Mouse (Mus musculus): ENCODE results near the gene Cltc. TPM values are rescaled to one million over a fixed set of nuclear protein-coding genes. Genes with fewer than 3 reads are reported as not detected.
"Not testable (repeated sequence)": the region's sequence is repeated elsewhere in the genome, so short reads cannot be mapped to it uniquely, and the experiment has no call there.

Gene Cltc
- 129 and 145 TPM in 2 replicates for polyA plus RNA-seq (2016; fragmentation: Nextera tagmentation; extraction: Ambion mirVana)

DNA sequence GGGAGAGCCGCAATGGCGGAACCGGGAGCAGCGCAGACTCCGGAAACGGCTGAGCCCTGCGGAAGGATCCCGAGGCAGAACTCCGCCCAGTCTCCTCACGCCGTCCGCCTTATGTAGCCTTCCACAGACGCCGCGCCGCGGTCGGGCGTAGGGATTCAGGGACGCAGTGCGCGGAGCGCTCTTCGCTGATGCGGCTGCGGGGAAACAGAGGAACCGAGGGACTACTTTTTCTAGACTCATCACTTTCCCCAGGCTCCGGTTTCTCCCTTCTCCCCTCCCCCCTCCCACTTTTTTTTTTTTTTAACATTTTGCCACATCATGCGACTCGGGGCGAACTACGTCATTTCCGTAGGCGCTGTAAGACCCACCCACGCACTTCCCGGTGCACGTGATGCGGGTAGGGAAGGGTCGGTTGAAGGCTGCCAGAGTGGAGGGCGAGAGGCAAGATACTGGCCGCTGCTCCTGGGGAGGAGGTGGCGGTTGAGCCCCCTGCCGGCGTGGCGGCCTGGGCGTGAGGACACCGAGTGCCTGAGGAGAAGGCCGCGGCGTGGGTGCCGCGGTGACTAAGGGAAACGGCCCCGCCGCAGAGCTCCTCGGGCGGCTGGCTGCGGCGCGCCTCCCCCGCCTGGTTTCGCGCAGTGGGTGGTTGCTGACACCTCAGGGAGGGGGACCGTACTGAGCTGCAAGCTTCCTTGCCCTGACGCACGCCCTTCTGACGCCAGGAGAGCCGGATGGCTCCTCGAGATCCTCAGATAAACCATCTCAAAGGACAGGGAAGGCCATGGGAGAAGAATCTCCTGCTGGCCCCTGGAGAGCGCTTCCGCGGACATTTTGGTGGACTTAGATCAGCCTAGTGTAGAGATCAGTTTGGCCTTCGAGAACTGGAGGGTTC lies at the start of gene Cltc:
TSS of gene Cltc (minus strand) at position 86 of the 892 bp plus-strand sequence.
- WGBS, result under 1% methylated on average over 73 of the region's 73 CpGs

DNA sequence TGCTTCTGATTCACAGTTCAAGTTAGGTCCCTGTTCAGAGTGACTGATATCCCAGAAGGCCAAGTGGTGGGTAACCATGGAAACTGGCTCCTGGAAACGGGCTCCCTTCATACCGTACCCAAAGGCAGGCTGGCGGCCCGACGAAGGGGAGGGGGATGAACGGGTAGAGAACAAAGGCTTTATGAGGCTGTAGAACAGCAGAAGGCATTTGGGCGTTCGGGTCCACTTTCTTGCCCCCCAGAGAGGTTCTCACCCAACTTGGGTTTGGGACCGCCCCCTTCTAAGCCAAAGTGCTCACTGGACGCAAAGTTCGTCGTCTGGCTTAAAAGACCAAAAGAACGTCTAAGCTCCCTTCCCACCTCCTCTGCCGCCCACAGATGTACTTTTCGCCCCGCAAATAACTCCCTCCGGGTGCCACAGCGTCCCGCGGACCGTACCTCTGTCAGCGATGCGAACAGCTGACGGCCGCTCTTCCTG lies 49.7 kb upstream of the Cltc start:
- Histone ChIP-seq H3K4me1 (peaks cover 12% of the 10 kb centered on the region), H3K36me3 (peaks cover 43% of the 10 kb centered on the region), H3K27ac (replicated peaks) (peak overlapping the region; percentile 89), H3K27me3 (ENCODE audit: low read depth, poor library complexity, severe bottlenecking) (no peaks in the 10 kb centered on the region), H3K4me3 (peak overlapping the region; percentile 85), H3K9me3 (replicated peaks) (no peaks in the 10 kb centered on the region)
- WGBS, result under 1% methylated on average over 25 of the region's 25 CpGs
- peak; percentile 80 for DNase-seq (ENCODE audit: low spot score)

More for the DNA sequence above, at the start of gene Cltc:
- Histone ChIP-seq H3K36me3 (peaks cover 10% of the 10 kb centered on the region), H3K9me3 (replicated peaks) (no peaks in the 10 kb centered on the region), H3K27me3 (ENCODE audit: low read depth, poor library complexity, severe bottlenecking) (no peaks in the 10 kb centered on the region), H3K4me3 (peak within 1 kb of the TSS; percentile 97), H3K4me1 (peaks cover 34% of the 10 kb centered on the region), H3K27ac (replicated peaks) (peak within 1 kb of the TSS; percentile 94)
- DNase-seq (ENCODE audit: low spot score), result peak; percentile 96

GRCm38 (mm10) chr11:86794161-86794560 lies 36.8 kb upstream of the Cltc start:
- Histone ChIP-seq H3K27ac (replicated peaks) (no peak overlapping the region), H3K9me3 (replicated peaks) (no peaks in the 10 kb centered on the region), H3K36me3 (peaks cover 95% of the 10 kb centered on the region), H3K4me1 (no peaks in the 10 kb centered on the region), H3K27me3 (ENCODE audit: low read depth, poor library complexity, severe bottlenecking) (no peaks in the 10 kb centered on the region), H3K4me3 (no peak overlapping the region)
- WGBS, result 84% methylated on average over 1 of the region's 1 CpGs
- no peak for DNase-seq (ENCODE audit: low spot score)

DNA sequence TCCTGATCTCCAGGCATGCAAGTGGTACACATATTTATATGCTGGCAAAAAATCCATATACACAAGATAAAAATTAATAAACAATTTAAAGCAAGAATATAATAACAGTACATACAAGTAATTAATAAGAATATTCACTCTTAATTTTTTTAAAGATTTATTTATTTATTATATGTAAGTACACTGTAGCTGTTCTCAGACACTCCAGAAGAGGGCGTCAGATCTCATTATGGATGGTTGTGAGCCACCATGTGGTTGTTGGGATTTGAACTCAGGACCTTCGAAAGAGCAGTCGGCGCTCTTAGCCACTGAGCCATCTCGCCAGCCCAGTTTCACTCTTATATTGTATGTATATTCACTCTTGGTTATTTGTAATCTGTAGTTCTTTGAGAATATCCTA lies 30.1 kb upstream of the Cltc start:
- WGBS, result 93% methylated on average over 5 of the region's 5 CpGs
- not testable (repeated sequence) for H3K27me3 ChIP-seq (ENCODE audit: low read depth, poor library complexity, severe bottlenecking); H3K9me3 ChIP-seq (replicated peaks); H3K27ac ChIP-seq (replicated peaks); DNase-seq (ENCODE audit: low spot score); H3K4me3 ChIP-seq; H3K4me1 ChIP-seq
- H3K36me3 ChIP-seq, result peaks cover 97% of the 10 kb centered on the region

DNA sequence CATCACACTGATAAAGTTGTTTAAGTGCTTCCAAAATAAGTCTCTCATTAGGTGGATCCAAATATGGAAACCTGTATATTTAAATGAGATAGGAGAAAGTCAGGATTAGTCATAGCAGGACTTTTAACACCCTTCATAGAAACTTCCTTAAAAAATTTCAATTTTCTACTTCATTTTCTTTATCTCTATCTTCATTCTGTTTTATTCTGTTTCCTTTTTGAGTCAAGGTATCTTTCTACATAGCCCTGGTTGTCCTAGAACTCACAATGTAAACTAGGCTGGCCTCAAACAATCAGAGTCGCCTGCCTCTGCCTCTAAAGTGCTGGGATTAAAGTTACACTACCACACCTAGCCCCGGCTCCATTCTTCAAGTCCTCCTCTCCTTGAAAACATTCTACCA lies 28.4 kb upstream of the Cltc start:
- Histone ChIP-seq H3K9me3 (replicated peaks) (no peaks in the 10 kb centered on the region), H3K27ac (replicated peaks) (no peak overlapping the region), H3K27me3 (ENCODE audit: low read depth, poor library complexity, severe bottlenecking) (no peaks in the 10 kb centered on the region), H3K4me3 (no peak overlapping the region), H3K36me3 (peaks cover 99% of the 10 kb centered on the region), H3K4me1 (no peaks in the 10 kb centered on the region)
- DNase-seq (ENCODE audit: low spot score), result no peak
- WGBS, result 98% methylated on average over 2 of the region's 2 CpGs

DNA sequence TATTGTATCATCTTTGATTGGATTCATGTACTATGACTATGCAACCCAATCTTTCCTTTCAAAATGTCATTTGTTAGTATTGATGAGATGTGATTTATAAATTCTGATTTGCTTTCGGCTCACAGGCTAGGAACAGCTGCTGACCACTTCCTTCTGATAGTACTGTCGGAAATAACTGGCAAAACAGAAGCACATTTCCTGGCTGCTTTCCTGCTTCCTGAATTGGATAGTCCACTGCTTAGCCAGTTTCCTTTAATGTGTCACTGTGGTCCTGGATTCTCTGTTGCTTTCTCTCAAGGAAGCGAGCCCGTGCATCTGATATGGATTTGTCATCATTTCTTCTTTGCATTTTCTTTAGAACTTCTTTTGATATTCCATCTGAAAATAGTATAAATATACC lies 12.5 kb upstream of the Cltc start:
- no peak overlapping the region for H3K27ac ChIP-seq (replicated peaks)
- no peak for DNase-seq (ENCODE audit: low spot score)
- H3K36me3 ChIP-seq, result peaks cover 72% of the 10 kb centered on the region
- H3K4me1 ChIP-seq, result no peaks in the 10 kb centered on the region
- WGBS, result 94% methylated on average over 4 of the region's 4 CpGs
- no peaks in the 10 kb centered on the region for H3K9me3 ChIP-seq (replicated peaks)
- H3K4me3 ChIP-seq, result no peak overlapping the region
- H3K27me3 ChIP-seq (ENCODE audit: low read depth, poor library complexity, severe bottlenecking), result no peaks in the 10 kb centered on the region

DNA sequence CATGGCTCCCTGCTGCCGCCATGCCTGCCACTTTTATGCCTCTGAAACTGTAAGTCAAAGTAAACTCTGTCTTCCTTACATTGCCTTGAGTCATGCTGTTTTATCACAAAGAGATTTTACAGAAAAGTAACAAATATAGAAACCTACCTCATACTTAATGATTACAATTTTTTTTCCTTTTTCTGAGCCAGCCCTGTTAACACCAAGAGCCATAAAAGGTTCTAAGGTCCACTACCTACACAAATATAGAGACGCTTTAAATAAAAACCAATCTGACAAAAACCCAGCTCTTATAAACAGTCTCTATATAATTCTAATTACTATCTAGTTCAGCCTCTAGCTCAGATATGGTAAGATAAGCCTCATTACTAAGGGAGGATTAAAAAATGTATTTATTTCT lies 7.1 kb upstream of the Cltc start:
- H3K4me3 ChIP-seq, result no peak overlapping the region
- H3K4me1 ChIP-seq, result no peaks in the 10 kb centered on the region
- H3K36me3 ChIP-seq, result peaks cover 22% of the 10 kb centered on the region
- H3K27me3 ChIP-seq (ENCODE audit: low read depth, poor library complexity, severe bottlenecking), result no peaks in the 10 kb centered on the region
- WGBS, result 91% methylated on average over 2 of the region's 2 CpGs
- no peaks in the 10 kb centered on the region for H3K9me3 ChIP-seq (replicated peaks)
- DNase-seq (ENCODE audit: low spot score), result no peak
- H3K27ac ChIP-seq (replicated peaks), result no peak overlapping the region

GRCm38 (mm10) chr11:86763127-86763526 lies 5.8 kb upstream of the Cltc start:
- not testable (repeated sequence) for H3K36me3 ChIP-seq; DNase-seq (ENCODE audit: low spot score); H3K4me3 ChIP-seq; H3K27me3 ChIP-seq (ENCODE audit: low read depth, poor library complexity, severe bottlenecking); H3K27ac ChIP-seq (replicated peaks); H3K9me3 ChIP-seq (replicated peaks); H3K4me1 ChIP-seq
- 94% methylated on average over 11 of the region's 11 CpGs for WGBS

DNA sequence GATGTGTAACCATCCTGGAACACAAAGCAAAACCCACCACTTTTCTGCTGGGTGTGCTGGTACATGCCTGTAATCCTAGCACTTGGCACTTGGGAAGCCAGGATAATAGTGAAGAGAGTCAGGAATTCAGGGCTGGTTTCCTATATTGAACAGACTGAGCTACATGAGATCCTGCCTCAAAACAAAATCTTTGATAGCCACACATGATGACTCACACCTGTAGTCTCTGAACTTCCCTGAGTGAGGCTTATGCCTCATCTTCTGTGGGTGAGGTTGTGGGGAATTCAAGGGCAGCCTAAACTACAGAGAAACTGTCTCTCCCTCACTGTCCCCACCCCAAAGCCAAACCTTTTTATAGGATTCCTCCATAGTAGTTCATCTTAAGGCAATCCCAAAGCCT lies 3.0 kb upstream of the Cltc start:
- Histone ChIP-seq H3K4me3 (no peak overlapping the region), H3K36me3 (no peaks in the 10 kb centered on the region), H3K4me1 (peaks cover 25% of the 10 kb centered on the region), H3K9me3 (replicated peaks) (no peaks in the 10 kb centered on the region), H3K27me3 (ENCODE audit: low read depth, poor library complexity, severe bottlenecking) (no peaks in the 10 kb centered on the region), H3K27ac (replicated peaks) (no peak overlapping the region)
- DNase-seq (ENCODE audit: low spot score), result no peak

GRCm38 (mm10) chr11:86759886-86760285 lies 2.5 kb upstream of the Cltc start:
- DNase-seq (ENCODE audit: low spot score), result no peak
- Histone ChIP-seq H3K27ac (replicated peaks) (no peak overlapping the region), H3K9me3 (replicated peaks) (no peaks in the 10 kb centered on the region), H3K36me3 (no peaks in the 10 kb centered on the region), H3K4me1 (peaks cover 28% of the 10 kb centered on the region), H3K27me3 (ENCODE audit: low read depth, poor library complexity, severe bottlenecking) (no peaks in the 10 kb centered on the region), H3K4me3 (no peak overlapping the region)
- 93% methylated on average over 2 of the region's 2 CpGs for WGBS

DNA sequence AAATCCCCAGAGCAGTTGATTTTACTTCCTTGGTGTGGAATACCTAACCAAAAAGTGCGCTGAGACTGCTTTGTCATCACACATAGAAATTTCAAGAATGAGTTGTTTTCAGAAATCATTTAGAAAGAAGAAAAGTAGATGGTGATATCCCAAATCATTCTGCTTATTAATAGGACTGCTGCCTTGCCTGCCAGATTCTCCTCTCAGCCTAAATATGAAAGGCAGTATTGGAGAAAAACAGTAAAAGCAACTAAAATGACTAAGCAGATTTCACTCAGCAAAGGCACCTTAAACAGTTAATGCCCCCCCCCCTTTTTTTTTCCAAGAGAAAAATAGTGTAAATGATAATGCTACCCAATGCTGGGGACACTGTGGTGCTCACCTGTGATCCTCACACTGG lies 1.9 kb upstream of the Cltc start:
- Histone ChIP-seq H3K36me3 (no peaks in the 10 kb centered on the region; the same call in 1 of the 2 replicates), H3K27me3 (ENCODE audit: low read depth, poor library complexity, severe bottlenecking) (no peaks in the 10 kb centered on the region), H3K4me1 (peaks cover 30% of the 10 kb centered on the region), H3K9me3 (replicated peaks) (no peaks in the 10 kb centered on the region), H3K27ac (replicated peaks) (0 out of 2 replicates have a peak overlapping the region, but pooled peaks have one; percentile 94), H3K4me3 (no peak overlapping the region)
- no peak for DNase-seq (ENCODE audit: low spot score)
- 95% methylated on average over 1 of the region's 1 CpGs for WGBS

DNA sequence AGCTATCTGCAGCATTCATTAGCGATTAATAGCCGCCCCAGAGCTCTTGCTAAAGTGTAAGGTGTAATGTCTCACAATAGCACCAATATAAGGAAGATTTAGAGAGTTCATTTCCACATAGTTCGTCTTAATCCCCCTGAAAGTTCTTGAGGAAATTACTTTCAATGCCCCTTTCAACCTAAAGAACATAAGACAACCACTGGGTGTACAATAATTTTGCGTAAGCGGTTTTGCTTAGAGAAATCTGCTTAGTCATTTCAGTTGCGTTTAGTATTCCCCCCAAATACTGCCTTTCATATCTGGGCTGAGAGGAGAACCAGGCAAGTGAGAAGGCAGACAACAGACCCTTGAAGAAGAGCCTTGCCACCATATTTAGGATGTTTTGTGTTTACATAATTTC lies 1.2 kb upstream of the Cltc start:
- no peaks in the 10 kb centered on the region for H3K9me3 ChIP-seq (replicated peaks)
- peaks cover 4% of the 10 kb centered on the region for H3K36me3 ChIP-seq
- H3K4me1 ChIP-seq, result peaks cover 32% of the 10 kb centered on the region
- H3K27ac ChIP-seq (replicated peaks), result peak overlapping the region; percentile 94
- no peaks in the 10 kb centered on the region for H3K27me3 ChIP-seq (ENCODE audit: low read depth, poor library complexity, severe bottlenecking)
- peak overlapping the region; percentile 97 for H3K4me3 ChIP-seq
- no peak for DNase-seq (ENCODE audit: low spot score)
- WGBS, result 47% methylated on average over 6 of the region's 6 CpGs

DNA sequence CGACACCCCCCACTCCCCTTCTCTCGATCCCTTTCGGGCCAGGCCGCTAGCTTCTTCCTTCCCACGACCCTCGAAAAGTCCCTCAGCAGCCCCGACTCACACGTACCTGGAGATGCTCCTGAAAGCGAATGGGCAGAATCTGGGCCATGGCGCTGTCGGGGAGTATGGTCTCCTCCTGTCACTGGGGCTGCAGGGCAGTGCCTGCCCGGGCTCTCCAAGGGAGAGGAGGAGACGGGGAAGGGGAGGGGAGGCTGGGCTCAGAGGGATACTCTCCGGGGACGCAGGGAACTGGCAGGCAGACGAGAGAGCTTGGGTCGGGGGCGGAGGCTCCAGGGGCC lies 254 bp downstream of the Cltc start:
- 1% methylated on average over 18 of the region's 18 CpGs for WGBS
- Histone ChIP-seq H3K4me1 (peaks cover 34% of the 10 kb centered on the region), H3K27me3 (ENCODE audit: low read depth, poor library complexity, severe bottlenecking) (no peaks in the 10 kb centered on the region), H3K36me3 (peaks cover 12% of the 10 kb centered on the region), H3K27ac (replicated peaks) (peak overlapping the region; percentile 94), H3K9me3 (replicated peaks) (no peaks in the 10 kb centered on the region), H3K4me3 (peak overlapping the region; percentile 97)
- no peak for DNase-seq (ENCODE audit: low spot score)
